Mouse (Mus musculus) bone marrow, adult 2 months (tissue): ENCODE data around the gene Bsdc1.

Experiments used
- CTCF ChIP-seq: fragments of 200-500 bp; IDR thresholded peaks from 2 replicates; pipeline ENCODE4 v1.5.1; 2011; ENCODE audit warnings: low read length, control low read depth; ENCODE audit not compliant: control insufficient read depth, insufficient read depth
- POLR2A ChIP-seq: fragments of 200-500 bp; IDR thresholded peaks from 2 replicates; pipeline ENCODE4 v1.6.1; 2011; ENCODE audit warnings: low read depth, mild to moderate bottlenecking, control low read depth, low read length, borderline replicate concordance; ENCODE audit not compliant: control insufficient read depth

DNA sequence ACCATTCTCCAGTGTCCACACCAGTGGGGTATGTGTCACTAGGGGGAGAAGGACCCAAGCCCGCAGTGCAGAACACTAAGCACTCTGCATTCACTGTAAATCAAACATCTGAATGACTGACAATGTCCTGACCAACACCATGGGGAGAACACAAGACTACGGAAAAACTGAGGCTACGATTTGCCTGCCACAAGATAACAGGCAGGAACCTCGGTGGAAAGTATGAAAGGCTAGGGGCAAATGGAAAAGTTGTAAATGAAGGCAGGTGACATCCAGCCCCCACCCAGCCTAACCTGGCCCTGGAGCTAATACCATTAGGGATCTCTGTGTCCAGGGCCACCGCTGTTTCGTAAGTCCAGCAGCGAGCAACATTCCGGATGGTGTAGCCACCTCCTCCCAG is 57.1 kb downstream of the Bsdc1 start:
- TF ChIP-seq CTCF: no peak
- TF ChIP-seq POLR2A: no peak
